Mouse (Mus musculus) embryonic facial prominence, embryonic 10.5 days (tissue): ENCODE data around the gene Pfas. TPM values are rescaled to one million over a fixed set of nuclear protein-coding genes. Genes with fewer than 3 reads are reported as not detected.
"Not testable (repeated sequence)": the region's sequence is repeated elsewhere in the genome, so short reads cannot be mapped to it uniquely, and the experiment has no call there.

Experiments
- DNase-seq: peaks from one replicate; pipeline ENCODE4 v3.0.0-alpha.2; 2017; ENCODE audit warnings: low spot score
- H3K27ac ChIP-seq: fragments of 300-500 bp; sonication (generic); replicated peaks from 2 replicates; pipeline ENCODE4 v1.5.1; 2016; ENCODE audit warnings: mild to moderate bottlenecking
- H3K27me3 ChIP-seq: fragments of 300-500 bp; sonication (generic); replicated peaks from 2 replicates; pipeline ENCODE4 v1.6.1; 2016; ENCODE audit warnings: low read depth, mild to moderate bottlenecking; ENCODE audit not compliant: poor library complexity, severe bottlenecking
- H3K36me3 ChIP-seq: fragments of 300-500 bp; sonication (generic); replicated peaks from 2 replicates; pipeline ENCODE4 v1.6.1; 2016; ENCODE audit warnings: mild to moderate bottlenecking, moderate library complexity
- H3K4me1 ChIP-seq: fragments of 300-500 bp; sonication (generic); 2 replicates; pipeline ENCODE4 v1.6.1; 2016
- H3K4me3 ChIP-seq: fragments of 300-500 bp; sonication (generic); 2 replicates; pipeline ENCODE4 v1.5.1; 2016; ENCODE audit warnings: mild to moderate bottlenecking, moderate library complexity
- H3K9me3 ChIP-seq: fragments of 300-500 bp; sonication (generic); 2 replicates; pipeline ENCODE4 v1.6.1; 2016; ENCODE audit warnings: mild to moderate bottlenecking
- WGBS: fragments of 180-500 bp; shearing (Covaris S2); methylation state at CpG from one replicate; pipeline ENCODE4 v1.1.7; 2016; 5-methylcytosine and 5-hydroxymethylcytosine counted together
- polyA plus RNA-seq: library from polyadenylated mRNA; unstranded; fragments of >200 nt; fragmentation: Nextera tagmentation; extraction: Ambion mirVana; gene quantifications from 2 replicates; pipeline ENCODE4 v1.2.1, GENCODE M21; 2016

Gene Pfas
- polyA plus RNA-seq, 1 experiment from 2014 or later, result 70.1 TPM

DNA sequence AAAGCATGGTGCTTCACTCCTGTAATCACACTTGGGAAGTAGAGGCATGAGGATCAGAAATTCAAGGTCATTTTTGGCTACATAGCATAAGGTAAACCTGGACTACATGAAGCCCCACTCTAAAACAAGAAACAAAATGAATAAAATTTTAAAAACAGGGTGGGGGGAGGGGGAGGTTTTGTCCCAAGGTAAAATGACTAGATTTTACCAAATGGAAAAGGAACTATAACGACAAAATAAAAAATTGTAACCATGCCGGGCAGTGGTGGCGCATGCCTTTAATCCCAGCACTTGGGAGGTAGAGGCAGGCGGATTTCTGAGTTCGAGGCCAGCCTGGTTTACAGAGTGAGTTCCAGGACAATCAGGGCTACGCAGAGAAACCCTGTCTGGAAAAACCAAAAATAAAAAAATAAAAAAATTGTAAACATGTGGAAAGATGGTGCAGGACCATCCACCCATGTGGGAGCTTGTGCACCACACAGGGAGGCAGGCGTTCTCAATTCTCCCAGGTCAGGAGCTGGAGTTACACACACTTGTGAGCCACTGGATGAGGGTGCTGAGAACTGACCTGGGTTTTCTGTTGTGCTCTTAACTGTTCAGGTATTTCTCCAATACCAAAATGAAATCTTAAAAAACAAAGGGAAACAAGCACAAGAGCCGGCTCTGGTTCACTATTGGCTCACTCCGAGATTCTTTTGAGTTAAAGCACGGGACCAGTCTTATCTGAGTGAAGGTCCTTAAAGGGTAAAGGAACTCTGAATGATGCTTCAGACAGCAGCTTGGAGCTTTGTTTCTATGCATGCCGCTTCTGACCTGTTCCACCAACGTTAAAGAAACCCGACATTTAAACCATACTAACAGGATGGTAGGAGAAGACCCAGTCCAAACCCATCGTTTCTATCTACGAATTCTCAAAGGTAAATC is 2.4 kb upstream of the Pfas start:
- no peak for DNase-seq
- 89% methylated on average over 15 of the region's 15 CpGs for WGBS
- peaks cover 28% of the 10 kb centered on the region for H3K4me1 ChIP-seq
- no peaks in the 10 kb centered on the region for H3K9me3 ChIP-seq
- no peak overlapping the region for H3K4me3 ChIP-seq
- H3K27ac ChIP-seq, result no peak overlapping the region
- no peaks in the 10 kb centered on the region for H3K27me3 ChIP-seq
- peaks cover 6% of the 10 kb centered on the region for H3K36me3 ChIP-seq

- no peak overlapping the region for H3K4me3 ChIP-seq
- peaks cover 18% of the 10 kb centered on the region for H3K36me3 ChIP-seq
- no peak for DNase-seq
- WGBS, result 90% methylated on average over 1 of the region's 1 CpGs
- no peaks in the 10 kb centered on the region for H3K9me3 ChIP-seq
- H3K4me1 ChIP-seq, result peaks cover 24% of the 10 kb centered on the region
- H3K27ac ChIP-seq, result no peak overlapping the region
- no peaks in the 10 kb centered on the region for H3K27me3 ChIP-seq
Measured at GRCm38 (mm10) chr11:69009508-69009907, 1.2 kb upstream of the Pfas start.

DNA sequence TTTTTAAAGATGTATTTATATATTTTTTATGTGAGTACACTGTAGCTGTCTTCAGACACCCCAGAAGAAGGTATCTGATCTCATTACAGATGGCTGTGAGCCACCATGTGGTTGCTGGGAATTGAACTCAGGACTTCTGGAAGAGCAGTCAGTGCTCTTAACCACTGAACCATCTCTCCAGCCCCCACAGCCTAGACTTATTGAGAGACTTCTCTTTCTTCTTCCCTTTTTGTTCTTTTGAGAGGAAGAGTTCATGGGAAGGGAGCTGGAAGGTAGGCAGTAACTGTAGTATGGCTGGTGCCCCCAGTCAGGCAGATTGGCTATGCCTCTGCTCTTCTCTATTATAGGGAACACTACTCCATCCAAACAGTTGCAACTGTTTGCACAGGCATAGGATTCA is 1.7 kb downstream of the Pfas start:
- H3K4me3 ChIP-seq, H3K27me3 ChIP-seq, H3K27ac ChIP-seq, DNase-seq, H3K9me3 ChIP-seq: not testable (repeated sequence)
- H3K36me3 ChIP-seq, result peaks cover 46% of the 10 kb centered on the region
- peaks cover 19% of the 10 kb centered on the region for H3K4me1 ChIP-seq

GRCm38 (mm10) chr11:69005193-69005592 is 3.1 kb downstream of the Pfas start:
- Histone ChIP-seq H3K27ac (no peak overlapping the region), H3K27me3 (no peaks in the 10 kb centered on the region), H3K36me3 (peaks cover 60% of the 10 kb centered on the region), H3K9me3 (no peaks in the 10 kb centered on the region), H3K4me3 (no peak overlapping the region), H3K4me1 (peaks cover 13% of the 10 kb centered on the region)
- 92% methylated on average over 7 of the region's 7 CpGs for WGBS
- no peak for DNase-seq

GRCm38 (mm10) chr11:69003592-69003991 is 4.7 kb downstream of the Pfas start:
- H3K27me3 ChIP-seq, result no peaks in the 10 kb centered on the region
- no peak overlapping the region for H3K4me3 ChIP-seq
- H3K4me1 ChIP-seq, result peaks cover 13% of the 10 kb centered on the region
- no peak overlapping the region for H3K27ac ChIP-seq
- H3K36me3 ChIP-seq, result peaks cover 76% of the 10 kb centered on the region
- no peaks in the 10 kb centered on the region for H3K9me3 ChIP-seq
- DNase-seq, result no peak
- WGBS, result 71% methylated on average over 4 of the region's 4 CpGs

DNA sequence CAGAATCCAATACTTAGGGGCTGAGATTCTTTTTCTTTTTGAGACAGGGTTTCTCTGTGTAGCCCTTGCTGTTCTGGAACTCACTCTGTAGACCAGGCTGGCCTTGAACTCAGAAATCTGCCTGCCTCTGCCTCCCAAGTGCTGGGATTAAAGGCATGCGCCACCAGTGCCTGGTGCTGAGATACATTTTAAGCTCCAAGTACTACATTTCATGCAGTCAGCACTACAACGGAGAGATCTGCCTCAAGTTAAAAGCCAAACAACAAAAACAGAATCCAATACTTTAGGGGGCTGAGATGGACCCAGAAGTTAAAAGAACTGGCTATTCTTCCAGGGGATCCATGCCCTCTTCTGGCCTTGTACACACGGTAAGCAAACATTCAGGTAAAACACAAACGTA is 5.5 kb downstream of the Pfas start:
- peaks cover 84% of the 10 kb centered on the region for H3K36me3 ChIP-seq
- not testable (repeated sequence) for H3K4me3 ChIP-seq, H3K9me3 ChIP-seq, DNase-seq, H3K27ac ChIP-seq, H3K27me3 ChIP-seq
- WGBS, result 92% methylated on average over 4 of the region's 4 CpGs
- H3K4me1 ChIP-seq, result peaks cover 12% of the 10 kb centered on the region

GRCm38 (mm10) chr11:68997080-68997479 is 11.2 kb downstream of the Pfas start:
- WGBS, result 92% methylated on average over 4 of the region's 4 CpGs
- Histone ChIP-seq H3K4me1 (no peaks in the 10 kb centered on the region), H3K36me3 (peaks cover 100% of the 10 kb centered on the region), H3K9me3 (no peaks in the 10 kb centered on the region), H3K27me3 (no peaks in the 10 kb centered on the region), H3K27ac (no peak overlapping the region), H3K4me3 (no peak overlapping the region)
- DNase-seq, result no peak

DNA sequence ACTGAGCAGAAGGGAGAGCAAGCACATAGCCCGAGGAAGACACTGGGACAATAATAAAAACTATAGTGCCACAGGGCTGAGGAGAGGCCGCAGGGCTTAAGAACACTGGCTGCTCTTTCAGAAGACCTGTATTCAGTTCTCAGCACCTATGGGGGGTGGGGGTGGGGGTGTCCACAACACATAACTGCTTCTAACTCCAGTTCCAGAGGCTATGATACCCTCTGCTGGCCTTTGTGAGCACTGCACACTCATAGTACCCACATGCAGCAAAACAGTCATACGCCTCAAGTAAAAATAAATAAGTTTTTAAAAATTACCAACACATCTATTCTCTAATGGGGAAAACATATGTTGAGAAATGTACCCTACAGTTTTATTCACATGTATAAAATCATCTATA is 13.9 kb downstream of the Pfas start:
- Histone ChIP-seq H3K4me3 (no peak overlapping the region), H3K4me1 (no peaks in the 10 kb centered on the region), H3K9me3 (no peaks in the 10 kb centered on the region), H3K27me3 (no peaks in the 10 kb centered on the region), H3K27ac (no peak overlapping the region), H3K36me3 (peaks cover 100% of the 10 kb centered on the region)
- no peak for DNase-seq
- WGBS, result 94% methylated on average over 3 of the region's 3 CpGs

DNA sequence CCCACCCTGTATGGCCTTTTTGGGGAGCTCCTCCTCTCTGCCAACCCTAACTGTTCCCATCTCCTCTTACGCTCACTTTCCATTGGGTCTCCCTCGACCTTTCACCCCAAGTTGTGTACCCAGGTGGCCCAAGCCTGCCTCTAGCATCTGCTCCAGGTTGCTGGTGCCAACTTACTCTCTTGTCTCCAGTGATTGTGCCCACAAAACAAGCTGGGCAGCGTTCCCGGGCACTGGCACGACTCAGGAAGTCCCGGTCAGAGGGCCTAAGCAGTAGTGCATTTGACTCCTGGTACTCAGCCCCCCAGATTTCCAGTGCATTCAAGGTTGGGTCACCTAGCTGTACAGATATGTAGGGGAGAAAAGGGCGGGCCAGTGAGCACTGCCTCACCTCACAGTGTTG is 15.1 kb downstream of the Pfas start:
- WGBS, result 91% methylated on average over 7 of the region's 7 CpGs
- Histone ChIP-seq H3K36me3 (peaks cover 99% of the 10 kb centered on the region), H3K27me3 (no peaks in the 10 kb centered on the region), H3K9me3 (no peaks in the 10 kb centered on the region), H3K27ac (no peak overlapping the region), H3K4me3 (no peak overlapping the region), H3K4me1 (no peaks in the 10 kb centered on the region)
- DNase-seq, result no peak

DNA sequence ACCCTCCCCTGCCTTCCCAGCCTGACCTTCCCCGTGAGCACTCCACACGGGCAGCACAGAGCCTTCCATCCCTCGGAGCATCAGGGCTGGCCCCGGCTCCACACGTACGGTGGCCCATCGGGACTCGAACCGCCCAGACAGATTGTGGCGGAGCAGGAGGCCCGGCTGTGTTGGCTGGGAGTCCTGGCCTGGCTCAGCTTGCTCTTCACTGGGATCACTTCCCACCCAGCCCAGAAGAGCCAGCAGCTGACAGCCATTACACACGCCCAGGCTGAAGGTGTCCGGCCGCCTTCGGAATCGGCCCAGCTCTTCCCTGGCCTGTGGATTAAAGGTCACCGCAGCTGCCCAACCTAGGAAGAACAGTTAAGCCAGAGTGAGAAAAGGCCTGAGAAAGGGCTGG is 19.9 kb downstream of the Pfas start:
- Histone ChIP-seq H3K27ac (no peak overlapping the region), H3K4me3 (no peak overlapping the region), H3K9me3 (no peaks in the 10 kb centered on the region), H3K27me3 (no peaks in the 10 kb centered on the region), H3K36me3 (peaks cover 82% of the 10 kb centered on the region), H3K4me1 (no peaks in the 10 kb centered on the region)
- no peak for DNase-seq
- 94% methylated on average over 17 of the region's 17 CpGs for WGBS

DNA sequence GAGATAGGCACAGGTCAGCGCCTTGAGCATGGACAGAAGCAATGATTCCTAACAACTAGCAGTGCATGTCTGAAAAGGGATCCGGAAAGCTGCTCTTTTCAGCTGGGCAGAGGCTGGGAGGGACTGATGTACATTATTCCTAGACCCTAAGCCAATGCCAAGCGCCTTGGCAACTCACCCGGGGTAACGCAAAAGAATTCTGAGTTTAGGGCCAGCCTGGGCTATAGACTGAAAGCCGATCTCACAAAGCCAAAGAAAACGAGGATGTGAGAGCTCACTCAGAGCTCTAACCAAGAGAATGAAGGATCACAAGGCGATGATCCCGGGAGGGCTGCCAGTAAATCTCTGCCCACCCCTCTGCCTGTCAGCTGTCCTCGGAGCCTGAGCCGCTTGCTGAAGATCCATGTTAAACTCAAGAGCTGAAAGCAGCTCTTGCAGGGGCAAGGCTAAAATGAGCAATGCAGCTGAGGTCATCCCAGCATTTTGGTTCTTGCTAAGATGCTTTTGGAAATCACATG is 20.8 kb downstream of the Pfas start:
- DNase-seq, result no peak
- 91% methylated on average over 11 of the region's 11 CpGs for WGBS
- peaks cover 73% of the 10 kb centered on the region for H3K36me3 ChIP-seq

DNA sequence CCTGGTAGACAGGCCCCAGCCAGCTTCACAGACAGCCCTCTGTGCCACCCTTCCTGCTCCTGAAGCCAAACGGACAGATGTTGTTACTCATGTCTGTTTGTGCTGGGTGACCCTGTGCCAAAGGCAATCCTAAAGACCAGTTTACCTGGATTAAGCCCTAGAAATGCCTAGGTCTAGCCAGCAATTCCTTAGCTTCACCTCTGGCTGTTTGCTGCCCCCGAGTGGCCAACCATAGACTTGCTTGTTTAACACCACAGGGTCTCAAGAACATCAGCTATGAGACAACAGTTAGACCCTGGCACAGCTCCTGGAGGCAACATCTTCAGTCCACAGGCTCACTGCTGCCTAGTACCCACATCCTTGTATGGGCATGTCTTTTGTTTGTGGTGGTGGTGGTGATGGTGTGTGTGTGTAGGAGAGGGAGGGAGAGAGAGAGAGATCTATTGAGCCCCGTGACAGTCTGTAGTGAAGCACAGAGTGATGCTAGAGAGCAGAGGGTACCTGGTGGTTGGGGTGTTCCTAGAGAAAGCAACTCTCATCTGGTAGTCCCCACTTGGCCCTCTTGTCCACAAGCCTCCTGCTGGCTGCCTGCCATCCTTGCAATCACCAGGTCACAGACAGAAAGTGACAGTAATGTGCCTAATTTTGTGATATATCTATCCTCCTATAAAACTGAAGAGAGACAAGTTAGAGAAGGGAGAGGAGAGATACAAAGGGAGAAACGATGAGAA is 25.5 kb downstream of the Pfas start:
- Histone ChIP-seq H3K36me3 (peaks cover 27% of the 10 kb centered on the region), H3K9me3 (no peaks in the 10 kb centered on the region), H3K4me3 (no peak overlapping the region), H3K4me1 (no peaks in the 10 kb centered on the region), H3K27ac (no peak overlapping the region), H3K27me3 (no peaks in the 10 kb centered on the region)
- DNase-seq, result peak; percentile 80
- WGBS, result 35% methylated on average over 4 of the region's 4 CpGs

More for the DNA sequence above, 20.8 kb downstream of the Pfas start:
- no peak overlapping the region for H3K27ac ChIP-seq
- no peaks in the 10 kb centered on the region for H3K4me1 ChIP-seq
- no peak overlapping the region for H3K4me3 ChIP-seq
- H3K9me3 ChIP-seq, result no peaks in the 10 kb centered on the region
- no peaks in the 10 kb centered on the region for H3K27me3 ChIP-seq

GRCm38 (mm10) chr11:68980919-68981318 is 27.3 kb downstream of the Pfas start:
- 70% methylated on average over 3 of the region's 3 CpGs for WGBS
- Histone ChIP-seq H3K4me3 (no peak overlapping the region), H3K27me3 (no peaks in the 10 kb centered on the region), H3K9me3 (no peaks in the 10 kb centered on the region), H3K36me3 (peaks cover 9% of the 10 kb centered on the region), H3K27ac (no peak overlapping the region), H3K4me1 (no peaks in the 10 kb centered on the region)
- DNase-seq, result no peak
